Mouse (Mus musculus) embryonic fibroblast, embryonic 13.5 days (primary cell): ENCODE results near the gene Umad1.

Experiments
- CTCF ChIP-seq: IDR thresholded peaks from 2 replicates; pipeline ENCODE4 v1.5.1; 2011; ENCODE audit warnings: mild to moderate bottlenecking, control low read depth, low read length, moderate library complexity, borderline replicate concordance; ENCODE audit not compliant: insufficient read depth
- POLR2A ChIP-seq: IDR thresholded peaks from 2 replicates; pipeline ENCODE4 v1.6.1; 2011; ENCODE audit warnings: low read depth, mild to moderate bottlenecking, control low read depth, low read length, moderate library complexity

DNA sequence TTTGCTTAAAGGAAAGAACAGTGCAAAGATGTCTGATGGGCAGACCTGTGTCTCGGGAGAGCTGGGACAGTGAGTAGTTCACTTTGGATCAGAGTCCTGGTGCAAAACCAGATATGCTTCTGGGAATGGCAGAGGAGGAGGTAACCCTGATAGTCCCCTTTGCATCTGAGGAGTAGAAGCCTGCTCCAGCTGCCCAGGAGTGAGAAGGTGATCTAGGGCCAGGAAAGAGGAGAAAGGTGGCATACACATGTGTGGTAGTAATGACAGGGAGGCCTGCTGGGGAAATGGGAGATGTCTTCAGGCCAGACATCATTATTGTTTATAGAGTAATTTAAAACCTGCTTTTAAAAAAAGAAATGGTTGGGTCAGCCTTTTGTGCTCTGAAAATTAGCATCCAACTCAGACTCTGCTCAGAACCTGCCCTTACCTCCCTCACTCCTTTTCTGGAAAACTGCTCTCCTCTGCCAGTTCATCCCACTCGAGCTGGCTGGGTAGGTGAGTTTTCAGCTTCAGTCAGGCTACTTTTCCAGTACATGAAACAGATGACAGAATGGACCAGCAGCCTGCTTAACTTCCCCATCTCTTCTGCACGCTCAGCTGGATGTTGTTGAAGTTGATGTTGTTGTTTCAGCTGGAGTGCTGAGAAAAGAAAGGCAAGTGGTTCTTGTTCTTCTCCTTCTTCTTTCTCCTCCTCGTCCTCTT is 160.5 kb downstream of the Umad1 start:
- TF ChIP-seq CTCF (no peak), POLR2A (no peak)
